Mouse (Mus musculus) right cerebral cortex, postnatal 10 days (tissue): ENCODE measurements at regions not wholly inside any gene's neighbourhood (a gene's known extent, or its start where the extent isn't known, plus 50 kb on each side); places are given as distances from the start of the nearest gene placed in this dataset.

ENCODE experiments used
- DNase-seq, 2 experiments: peaks; one replicate each; pipeline ENCODE4 v3.0.0; 2021; ENCODE audit warnings: low spot score in 2 of 2

DNA sequence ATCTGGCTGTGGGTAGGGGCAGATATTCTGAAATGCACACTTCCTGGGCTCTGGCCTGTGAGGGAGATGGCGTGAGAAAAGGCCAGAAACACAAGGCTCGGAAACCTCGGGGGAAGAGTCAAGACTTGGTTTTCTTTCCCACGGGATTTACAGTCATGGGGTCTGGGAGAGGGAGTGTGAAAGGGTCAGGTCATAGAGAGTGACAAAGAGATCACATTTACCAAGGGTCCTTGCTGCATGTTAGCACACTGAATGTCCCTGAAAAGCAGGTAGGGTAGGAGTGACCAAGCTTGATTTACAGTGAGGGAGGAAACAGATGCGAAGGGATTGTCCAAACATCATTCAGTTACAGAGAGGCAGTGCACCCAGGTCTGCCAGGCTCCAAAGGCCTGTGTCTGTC, 156.0 kb downstream of the Efnb1 start:
- no peak for DNase-seq

DNA sequence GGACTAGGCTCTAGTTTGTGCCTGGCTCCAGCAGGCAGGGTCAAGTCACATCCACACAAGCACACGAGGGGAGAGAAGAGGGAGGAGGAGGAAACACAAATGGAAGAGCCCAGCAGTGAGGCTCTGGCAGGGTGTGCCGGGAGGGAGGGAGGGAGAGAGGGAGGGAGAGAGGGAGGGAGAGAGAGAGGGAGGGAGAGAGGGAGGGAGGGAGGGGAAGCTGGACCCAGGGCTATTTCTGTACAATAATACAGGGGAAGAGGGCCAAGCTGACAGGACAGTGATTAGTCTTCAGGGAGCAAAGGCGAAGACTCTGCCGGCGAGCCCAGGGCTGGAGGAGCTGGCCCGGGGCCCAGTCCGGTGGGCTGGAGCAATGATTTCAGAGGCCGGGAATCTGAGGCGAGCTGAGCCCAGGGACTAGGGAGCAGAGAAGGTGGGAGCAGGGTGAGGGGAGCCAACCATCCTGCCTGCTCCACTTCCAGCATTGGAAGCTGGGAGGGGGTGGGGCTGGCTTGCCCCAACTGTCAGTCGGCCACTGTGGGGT, 155.6 kb downstream of the Efnb1 start:
- DNase-seq = no peak

DNA sequence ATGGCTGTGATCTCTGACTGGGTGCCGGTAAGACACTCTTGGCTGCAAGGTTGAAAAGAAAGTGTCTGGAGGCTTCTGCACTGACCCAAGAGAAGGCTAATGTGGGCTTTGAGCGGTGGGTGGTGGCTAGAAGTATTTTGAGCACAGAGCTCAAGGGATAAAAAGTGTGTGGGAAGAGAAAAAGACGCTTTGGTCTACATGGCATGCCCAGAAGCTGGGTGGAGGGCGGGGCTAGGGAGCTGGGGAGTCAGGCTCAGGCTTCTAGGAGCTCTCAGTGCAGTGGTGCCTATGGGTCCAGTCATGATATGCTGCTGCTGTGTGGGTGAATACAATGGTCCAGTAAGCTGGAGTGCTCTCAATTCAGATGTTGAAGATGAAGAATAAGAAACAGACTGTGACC, 152.1 kb downstream of the Efnb1 start:
- DNase-seq = no peak

DNA sequence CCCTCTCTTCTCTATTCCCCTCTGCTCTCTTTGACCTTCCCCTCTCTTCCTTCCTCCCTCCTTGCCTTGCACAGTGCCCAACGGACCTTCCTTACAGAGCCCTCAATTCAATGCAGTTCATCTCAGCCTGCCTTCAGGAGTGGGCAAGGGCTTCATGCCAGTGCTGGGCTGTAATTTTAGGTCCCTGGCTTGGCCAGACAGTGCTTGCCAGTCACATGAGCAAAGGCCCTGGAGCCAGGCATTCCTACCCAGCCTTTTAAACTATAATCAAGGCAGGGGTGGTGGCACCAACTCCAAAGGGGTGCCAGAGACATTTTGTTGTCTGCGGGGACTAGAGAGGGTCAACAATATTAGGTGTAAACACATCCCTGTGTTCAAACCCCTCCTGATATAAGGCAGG, 150.9 kb downstream of the Efnb1 start:
- DNase-seq = no peak

DNA sequence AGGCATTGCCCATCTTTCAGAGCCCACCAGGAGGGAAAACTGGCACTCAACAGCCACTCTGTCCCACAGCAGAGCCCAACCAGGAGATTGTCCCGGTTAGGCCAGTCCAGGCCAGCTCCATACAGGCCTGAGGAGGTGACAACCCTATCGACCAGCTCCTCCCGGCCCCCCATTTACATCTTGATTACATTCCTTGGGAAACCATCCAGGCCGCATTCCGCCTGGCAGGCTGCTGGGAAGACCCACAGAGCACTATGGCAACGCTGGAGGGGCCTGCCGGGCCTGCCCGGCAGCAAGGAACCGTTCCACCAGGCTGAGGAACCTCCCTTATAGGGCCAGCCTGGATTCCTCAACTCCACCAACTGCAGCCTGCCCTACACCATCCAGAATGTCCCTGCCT, 149.7 kb downstream of the Efnb1 start:
- peak; percentile 43 to 49 for DNase-seq

DNA sequence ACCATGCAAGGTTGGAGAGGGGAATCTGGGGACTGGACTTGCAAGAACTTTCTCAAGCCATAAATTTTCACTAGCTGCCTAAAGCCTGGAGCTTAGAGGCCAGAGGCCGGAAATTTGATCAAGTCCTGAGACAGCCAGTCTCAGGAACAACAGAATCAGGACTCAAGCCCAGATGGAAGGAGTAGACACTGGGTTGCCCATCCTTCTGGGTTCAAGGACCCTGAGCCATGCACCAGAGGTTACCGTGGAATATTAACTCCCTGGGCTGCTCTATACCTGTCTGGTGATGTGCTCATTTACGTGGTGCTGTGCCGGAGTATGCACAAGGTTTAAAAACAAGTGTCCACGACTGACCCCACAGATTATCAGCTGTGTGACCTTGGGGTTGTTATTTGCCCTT, 145.1 kb downstream of the Efnb1 start:
- DNase-seq = no peak

DNA sequence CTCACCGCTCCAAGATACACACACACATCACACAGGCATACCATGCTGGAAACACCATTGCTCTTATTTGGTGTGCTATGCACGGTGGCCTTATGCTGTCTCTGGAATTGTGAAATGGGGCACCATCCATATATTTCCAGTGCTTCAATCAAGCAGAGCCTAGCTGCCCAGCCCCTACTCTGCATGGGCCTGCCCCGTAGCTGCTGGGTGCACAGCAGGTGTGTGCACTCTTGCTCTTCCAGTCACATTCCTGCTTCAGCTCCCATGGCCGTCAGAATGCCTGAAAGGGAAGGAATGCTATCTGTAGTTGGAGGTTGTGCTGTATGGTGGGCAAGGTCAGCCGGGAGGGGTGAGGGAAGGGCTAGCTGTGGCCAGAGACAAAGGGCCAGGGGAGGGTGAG, 144.6 kb downstream of the Efnb1 start:
- DNase-seq = no peak

DNA sequence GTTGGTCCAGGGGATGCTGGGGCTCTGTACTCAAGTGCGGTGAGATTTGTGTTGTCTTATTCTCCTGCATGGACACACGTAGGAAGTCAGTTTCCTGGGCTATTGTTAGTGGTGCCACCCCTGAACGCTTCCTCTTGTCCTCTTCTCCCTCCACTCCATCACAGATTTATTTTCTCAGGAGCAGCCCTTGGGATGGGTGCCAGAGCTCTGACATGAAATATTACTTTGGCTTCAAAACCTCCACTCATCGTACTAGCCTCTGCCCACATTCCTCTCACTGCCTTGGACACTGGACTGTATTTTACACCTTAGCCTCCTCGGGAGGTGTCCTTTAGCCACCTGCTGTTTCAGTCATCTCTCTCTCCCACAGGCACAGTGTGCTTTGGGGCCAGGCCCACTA, 139.6 kb downstream of the Efnb1 start:
- no peak for DNase-seq

DNA sequence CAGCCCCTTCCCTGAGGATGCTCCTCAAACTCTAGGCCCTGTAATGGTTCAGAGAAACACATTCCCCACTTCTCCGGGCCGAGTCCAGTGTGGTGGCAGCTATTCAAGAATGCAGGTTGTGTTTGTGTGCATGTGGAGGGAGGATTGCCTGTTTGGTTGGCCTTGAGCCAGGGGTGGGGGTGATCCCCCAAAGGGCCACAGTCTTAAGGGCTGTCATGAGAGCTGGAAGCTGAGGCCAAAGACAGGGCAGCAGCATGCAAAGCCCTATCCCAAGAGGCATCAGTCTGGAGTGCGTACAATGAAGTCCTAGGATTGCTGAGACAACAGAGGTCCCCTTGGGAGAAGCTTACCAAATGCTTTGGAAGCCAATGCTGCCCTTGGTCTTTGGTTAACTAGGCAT, 136.0 kb downstream of the Efnb1 start:
- DNase-seq = no peak

DNA sequence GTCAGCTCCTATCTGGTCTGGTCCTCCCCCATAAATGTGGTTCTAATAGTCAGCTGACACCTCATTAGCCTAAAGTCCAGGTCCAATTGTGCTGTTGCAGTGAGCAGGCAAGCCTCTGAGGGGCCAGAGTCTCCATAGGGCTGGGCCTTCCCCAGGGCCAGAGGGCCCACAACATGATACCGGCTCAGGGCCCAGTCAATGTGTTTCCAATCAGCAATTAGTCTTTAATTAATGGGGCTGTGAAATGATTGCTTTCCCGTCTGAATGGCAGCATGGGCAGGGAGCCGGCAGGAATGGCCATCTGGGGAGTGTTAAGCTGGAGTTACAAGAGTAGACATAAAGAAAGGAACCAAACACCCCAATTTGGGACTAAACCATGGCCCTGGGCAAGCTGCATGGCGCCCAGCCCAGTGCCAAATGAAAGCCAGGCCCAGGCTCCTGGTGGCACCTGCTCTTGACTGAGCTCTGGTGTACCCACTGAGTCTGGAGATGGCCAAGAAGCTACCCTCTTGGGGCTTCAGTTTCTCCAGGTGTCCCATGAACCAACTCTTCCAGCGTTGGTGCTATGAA, 113.2 kb downstream of the Efnb1 start:
- DNase-seq = no peak

DNA sequence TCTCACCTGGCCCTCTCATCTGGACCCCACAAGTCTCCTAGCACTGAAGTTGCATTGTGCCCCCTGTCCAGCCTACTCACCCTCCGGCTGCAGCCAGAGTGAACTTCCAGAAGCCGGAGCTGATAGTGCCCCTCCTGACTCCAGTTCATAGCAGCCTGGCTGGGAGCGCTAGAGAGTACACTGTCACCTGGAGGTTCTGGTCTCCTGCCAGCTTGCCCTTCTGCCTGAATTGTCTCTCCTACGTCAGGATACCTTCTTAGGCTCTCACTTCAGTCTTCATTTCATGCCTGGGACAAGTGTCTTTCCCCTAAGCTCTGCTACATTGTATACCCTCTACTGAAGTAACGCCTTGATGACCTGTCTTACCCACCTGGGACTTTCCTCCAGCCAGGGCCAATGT, 112.3 kb downstream of the Efnb1 start:
- no peak for DNase-seq

DNA sequence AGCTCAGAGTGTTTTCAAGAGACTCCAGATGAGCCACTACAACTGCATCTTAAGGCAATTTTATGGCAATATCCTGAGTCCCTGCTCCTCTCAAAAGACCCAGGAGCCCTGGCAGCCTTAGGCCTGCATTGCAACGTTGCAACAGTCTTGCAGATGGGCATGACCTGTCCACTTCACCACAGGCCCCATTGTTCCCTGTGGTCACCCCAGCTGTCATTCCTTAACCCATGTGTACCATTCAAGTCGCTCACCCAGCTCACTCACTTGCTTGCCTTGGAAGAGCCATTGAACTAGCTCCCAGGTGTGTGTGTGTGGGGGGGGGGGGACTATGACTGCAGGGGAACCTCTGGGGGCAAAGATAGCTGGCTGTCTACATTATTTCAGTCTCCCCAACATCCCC, 110.8 kb downstream of the Efnb1 start:
- no peak for DNase-seq

DNA sequence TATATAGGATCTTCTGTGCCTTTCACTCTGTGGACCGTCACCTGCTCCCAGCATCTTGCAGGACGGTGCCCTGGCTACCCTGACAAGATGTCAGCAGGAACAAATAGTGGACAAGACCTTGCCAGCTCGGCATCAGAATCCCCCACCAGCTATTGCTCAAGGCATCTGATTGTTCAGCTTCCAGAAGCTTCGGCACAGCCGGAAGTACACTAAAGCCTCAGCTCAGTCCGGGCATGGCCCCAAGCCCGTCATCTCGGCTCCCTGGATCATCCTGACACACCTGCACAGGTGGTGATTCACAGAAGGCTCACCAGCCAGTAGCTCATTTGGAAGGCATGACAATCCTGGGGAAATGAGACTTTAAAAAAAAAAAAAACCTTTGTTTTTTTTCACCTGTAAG, 110.1 kb downstream of the Efnb1 start:
- no peak for DNase-seq

DNA sequence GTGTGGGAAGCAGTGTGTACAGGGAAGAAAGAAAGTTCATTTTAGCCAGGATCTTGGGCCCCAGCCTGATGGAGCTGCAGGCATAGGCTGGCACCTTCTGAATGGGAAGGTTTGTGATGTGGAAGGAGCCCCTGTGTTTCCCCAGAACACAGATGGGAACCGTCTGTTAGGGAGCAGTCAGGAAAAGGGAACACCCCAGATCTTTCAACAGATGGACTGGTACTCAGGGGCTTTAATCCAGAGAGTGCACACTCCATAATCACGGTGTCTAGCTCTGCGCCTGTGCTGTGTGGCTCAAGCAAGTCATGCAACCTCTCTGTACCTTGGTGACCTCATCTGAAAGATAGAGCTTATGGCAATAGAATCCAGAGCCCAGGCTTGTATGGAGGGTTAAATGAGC, 109.6 kb downstream of the Efnb1 start:
- no peak for DNase-seq

DNA sequence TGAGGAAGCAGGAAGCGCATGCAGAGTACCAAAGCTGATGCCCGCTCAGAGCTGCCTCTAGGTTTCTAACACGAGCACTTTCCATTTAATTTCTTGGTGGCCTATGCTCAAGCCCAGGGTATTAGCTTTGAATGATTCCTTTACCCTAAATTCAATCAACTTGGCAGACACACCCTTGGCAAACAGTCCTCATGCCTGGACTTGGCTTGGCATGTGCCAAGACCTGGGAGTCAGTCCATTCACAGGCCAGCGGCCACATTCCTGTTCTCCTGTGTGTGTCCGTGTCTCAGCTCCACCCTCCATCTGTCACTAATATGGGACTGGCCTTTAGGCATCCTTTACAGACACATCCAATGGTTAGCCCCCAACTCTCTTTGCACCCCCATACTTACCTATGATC, 107.3 kb downstream of the Efnb1 start:
- no peak for DNase-seq

DNA sequence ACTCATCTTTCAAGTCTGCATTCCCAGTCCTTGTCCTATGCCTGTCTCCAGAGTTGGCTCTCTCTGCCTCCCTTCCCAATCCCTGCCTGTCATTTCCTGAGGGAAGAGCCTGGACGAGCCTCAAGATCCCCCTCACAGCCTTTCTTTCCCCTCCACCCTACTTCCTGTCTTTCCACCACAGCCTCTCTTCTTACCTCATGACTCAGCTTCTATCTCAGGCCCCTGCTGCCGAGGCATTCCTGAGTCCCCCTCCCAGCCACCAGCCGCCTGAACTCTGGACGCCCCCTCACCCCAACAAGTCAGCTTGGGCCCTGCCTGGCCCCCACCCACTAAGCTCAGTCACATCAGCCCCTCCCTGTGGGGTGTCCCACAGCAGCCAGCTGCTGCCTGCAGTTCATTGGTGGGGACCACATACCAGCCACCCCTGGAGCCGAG, 105.8 kb downstream of the Efnb1 start:
- no peak for DNase-seq

DNA sequence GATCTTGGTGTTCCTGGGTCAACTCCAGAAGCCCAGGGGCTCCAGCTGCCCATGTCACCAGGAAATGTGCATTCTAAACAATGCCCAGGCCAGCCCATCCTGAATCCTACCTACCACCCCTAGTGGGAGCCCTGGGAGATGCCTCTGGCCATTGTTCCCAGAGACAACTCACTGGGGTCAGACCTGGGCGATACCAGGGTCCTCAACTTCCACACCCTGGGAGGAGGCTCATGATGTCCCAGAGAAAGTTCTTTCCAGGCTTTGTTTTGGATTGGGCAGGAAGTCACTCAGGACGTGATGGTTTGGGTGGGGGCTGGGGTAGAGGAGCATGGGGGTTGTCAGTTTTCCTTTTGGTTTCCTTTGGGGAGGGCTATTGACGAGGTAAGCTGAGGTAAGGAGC, 97.1 kb downstream of the Efnb1 start:
- DNase-seq = no peak

DNA sequence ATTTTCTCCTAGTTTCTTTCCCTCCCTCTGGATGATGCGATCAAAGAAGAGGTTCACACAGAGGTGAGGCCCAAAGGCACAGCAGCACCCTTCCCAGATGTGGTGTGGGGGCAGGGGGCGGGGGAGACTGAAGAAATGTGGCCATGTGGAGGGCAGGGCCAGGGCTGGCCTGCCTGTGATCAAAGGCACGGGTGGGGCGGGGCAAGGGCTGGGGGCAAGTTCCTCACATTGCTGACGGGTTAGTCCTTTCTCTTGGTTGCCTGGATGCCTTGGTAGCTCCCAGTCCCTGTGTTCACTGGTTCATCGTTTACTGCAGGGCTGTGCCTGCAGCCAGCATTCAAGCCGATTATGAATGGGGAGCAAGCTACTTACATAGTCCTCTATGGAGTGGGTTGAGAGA, 96.4 kb downstream of the Efnb1 start:
- DNase-seq = no peak

DNA sequence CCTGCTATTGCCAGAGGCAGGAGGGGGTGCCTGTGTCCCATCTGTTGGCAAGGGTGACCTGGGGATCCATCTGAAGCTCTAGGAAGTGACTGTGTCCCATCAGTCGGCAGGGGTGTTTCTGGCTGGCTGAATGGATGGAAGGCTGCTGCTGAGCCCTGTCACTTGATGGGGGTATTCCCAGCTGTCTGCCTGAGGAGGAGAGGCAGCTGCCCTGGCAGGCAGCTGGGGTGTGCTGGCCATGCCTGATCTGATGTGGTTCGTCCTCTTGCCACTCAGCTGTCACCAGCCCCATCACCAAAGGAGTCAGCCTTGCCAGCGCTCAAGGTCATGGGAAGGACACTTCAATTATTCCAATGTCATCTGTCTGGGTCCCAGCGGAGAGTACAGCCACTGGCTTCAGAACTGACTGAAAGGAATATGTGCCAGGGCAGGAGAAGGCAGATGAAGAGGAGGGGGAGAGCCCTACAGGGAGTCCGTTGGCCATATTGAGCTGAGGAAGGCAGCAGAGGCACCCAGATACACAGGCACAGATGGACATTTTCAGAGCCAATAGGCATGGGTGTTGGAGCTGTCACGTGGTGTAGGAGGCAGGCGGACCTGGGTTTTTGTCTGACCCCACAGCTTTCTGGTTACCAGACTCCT, 89.3 kb downstream of the Efnb1 start:
- DNase-seq = no peak

DNA sequence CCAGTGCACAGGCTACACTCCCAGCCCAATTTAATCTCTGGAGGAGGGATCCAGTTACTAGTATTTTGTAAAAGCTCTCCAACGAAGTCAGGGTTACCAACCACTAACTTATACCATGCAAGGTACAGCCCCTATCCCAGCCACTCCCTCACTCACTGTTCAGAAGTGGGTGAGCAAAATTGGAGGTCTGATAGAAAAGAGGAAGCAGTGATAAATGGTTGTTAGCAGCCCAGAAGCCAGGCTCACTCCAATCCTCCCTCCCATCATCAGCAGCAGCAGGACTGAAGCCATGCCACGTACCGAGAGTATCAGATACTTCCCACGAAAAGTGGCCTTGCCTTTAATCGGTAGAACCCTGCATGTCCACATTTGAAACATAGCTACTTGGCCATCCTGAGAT, 86.1 kb downstream of the Efnb1 start:
- no peak for DNase-seq

DNA sequence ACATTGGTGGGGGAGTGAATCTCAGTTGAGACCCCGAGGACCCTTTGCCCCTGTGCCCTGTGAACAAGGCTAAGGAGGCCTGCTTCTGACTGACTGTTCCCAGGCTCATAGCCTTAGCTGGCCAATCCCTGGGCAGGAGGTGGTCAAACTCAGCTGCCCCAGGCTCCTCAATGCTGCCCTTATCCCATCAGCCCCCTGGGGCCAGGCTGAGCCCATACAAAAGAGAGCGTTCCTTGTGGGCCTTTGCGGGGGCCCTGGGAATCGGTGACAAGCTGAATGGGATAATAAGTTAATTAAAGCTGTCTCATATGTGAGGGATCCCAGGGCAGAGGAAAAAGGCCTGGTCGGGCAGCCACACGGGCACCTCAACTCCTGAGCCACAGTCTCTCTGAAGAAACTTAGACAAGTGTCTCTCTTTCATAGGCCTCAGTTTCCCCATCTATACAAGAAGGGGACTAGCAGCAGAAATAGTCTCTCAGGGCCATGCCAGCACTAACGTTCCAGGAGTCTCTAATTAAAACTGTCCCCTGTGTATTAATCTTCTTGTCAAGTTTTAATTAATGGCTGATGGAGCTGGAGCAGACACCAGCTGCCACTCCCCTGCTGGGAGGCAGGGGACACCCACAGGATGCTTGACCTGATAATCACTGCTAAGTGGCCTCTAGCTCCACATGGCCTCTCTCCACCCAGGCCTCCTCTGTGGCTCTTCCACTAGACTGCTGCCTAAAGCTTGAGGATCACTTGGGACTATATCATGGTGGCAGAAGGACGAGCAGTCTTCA, 84.9 kb downstream of the Efnb1 start:
- no peak for DNase-seq

DNA sequence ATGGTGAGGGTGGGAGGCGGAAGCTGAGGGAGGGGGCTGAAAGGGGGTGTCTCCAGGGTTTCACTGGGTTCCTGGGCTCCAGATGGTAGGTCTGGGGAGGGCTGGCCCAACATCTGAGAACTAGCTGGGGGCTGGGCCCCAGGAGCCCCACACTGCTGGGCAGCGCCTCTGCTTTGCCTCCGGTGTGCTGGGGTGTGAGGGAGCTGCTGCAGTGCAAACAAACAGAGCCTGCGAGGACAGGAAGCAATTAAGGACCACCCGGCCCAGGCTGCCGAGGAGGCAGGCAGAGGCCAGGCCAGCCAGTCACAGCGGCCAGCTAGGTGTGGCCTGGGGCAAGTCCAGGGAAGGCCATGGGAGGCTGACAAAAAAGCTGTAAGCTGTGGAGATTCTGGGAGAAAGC, 82.3 kb downstream of the Efnb1 start:
- DNase-seq = no peak
